Mouse (Mus musculus): ENCODE measurements around the gene Hcrtr1.

Hcrtr1 gene

GRCm38 (mm10) chr4:130168280-130169183, 29.4 kb upstream of the Hcrtr1 start:
- in situ Hi-C loops (cut with MseI, MboI) = no loop called here

DNA sequence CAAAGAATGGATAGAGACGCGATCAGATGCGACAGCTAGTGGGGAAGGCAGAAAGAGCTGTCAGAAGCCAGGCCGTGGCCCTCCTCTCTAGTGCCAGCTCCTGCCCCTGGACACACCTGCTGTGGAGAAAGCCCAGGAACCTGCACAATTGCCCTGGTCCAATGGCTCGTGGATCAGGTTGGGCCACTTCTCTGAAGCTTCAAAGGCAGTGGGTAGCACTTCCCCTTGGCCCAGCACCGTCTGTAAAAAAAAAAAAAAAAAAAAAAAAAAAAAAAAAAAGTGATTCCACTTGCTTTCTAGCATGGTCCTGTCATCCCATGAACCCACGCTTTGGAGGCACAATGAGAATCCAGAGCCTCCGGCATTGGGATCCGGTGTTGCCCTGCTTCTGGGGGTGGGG, 28.7 kb upstream of the Hcrtr1 start:
- in situ Hi-C loops (cut with MseI, MboI) = no loop called here

DNA sequence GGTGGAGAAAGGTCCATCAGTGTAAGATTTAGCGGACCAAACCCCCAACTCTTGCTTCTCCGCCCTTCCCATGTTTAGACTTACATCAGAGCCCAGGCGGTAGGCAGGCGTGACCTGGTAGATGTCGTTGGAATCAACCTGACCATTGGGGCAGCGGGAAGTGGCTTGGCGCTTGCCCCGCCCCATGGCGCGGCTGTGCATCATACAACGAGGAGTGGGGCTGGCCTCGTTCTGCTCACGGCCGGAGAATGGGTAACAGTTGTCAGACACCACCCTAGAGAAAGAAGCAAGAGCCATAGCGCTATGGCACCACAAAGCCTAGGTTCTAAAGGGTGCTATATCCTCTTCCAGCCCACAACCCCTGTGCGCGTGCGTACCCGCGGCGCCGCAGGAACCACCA, 28.2 kb upstream of the Hcrtr1 start:
- in situ Hi-C loops (cut with MseI, MboI) = no loop called here

- in situ Hi-C loops (cut with MseI, MboI) = no loop called here
These were observed 27.4 kb upstream of the Hcrtr1 start for GRCm38 (mm10) chr4:130166592-130166991.

DNA sequence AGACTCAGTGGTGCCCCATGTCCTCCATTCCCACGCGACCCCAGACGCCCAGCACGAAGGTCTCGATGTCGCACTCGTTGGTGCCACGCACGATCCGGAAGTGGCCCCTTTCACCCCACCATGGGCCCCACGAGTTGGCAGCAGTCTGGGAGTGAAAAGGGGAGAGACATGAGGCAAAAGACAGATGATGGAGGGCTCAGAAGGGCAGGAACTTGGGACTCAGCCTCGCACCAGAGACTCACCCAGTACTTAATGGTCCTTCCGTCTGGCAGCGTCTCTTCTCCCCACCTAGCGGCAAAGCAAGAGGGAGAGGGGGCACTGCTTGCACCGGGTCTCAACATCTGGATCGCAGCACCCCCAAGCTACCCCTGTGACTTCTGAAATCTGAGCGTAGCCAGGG, 26.9 kb upstream of the Hcrtr1 start:
- in situ Hi-C loops (cut with MseI, MboI) = no loop called here

GRCm38 (mm10) chr4:130164121-130164520, 25.0 kb upstream of the Hcrtr1 start:
- in situ Hi-C loops (cut with MseI, MboI) = no loop called here

DNA sequence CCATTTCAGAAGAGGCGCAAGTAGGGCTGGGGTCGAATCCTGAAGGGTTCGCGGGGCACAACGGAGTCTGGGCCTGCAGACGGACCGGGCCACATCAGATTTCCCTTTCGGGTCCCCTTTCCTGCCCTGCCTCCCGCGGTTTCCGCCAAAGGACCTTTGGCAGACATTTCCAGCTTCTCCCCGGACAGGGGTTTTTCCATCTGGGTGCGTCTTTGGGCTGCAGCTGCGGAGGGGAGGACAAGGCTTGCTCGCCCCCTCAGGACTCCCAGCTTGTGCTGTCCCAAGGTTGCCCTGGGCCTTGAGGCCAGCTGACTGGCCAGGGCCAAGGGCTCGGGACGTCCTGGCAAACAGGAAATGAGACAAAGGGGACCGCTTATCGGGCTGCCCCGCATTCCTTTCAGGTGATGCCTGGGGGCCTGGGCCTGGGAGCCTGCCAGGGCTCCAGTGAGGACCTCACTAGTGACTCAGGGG, 24.3 kb upstream of the Hcrtr1 start:
- in situ Hi-C loops (cut with MseI, MboI) = no loop called here

- in situ Hi-C loops (cut with MseI, MboI) = no loop called here
These were observed 22.2 kb upstream of the Hcrtr1 start for GRCm38 (mm10) chr4:130161349-130161748.

DNA sequence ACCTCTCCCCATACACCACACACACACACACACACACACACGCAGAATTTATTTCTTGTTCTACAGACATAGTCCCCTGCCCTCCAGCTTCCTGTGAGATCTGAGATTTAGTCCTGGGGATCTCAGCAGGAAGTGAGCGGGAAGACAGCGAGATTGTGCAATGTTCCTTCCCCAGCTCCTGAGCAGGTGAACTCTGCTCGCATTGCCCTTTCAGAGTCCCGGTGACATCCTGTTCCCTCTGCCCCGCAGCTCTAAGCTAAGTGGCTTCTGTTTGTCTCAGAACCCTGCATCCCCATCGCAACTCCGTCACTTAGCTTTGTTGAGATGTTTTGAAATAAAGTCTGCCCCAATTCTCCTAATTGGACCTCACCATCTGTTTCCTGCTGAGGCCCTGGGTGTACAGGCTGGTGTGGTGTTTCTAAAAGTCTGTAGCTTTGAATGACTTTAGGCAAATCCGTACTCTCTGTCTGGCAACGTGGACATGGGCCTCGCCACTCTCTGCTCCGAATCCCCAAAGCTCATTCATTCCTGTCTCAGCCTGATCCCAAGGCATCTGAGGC, 17.7 kb upstream of the Hcrtr1 start:
- in situ Hi-C loops (cut with MseI, MboI) = no loop called here

DNA sequence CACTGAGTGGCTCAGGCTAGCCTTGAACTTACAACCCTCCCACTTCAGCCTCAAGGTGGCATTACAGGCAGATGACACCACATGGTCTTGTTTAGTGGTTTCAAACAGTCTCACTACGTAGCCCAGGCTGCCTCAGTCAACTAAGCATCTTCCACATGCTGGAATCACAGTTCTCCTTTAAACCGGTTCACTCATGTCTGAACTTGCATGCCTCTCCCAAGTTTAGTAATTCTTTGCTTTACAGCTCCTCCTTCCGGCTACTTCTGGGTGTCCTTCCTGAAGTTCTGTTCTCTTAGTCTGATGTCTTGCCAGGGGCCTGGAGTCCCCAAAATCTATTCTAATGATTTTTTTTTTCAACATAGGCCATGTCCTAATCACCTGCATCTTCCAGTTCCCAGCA, 15.1 kb upstream of the Hcrtr1 start:
- in situ Hi-C loops (cut with MseI, MboI) = no loop called here

DNA sequence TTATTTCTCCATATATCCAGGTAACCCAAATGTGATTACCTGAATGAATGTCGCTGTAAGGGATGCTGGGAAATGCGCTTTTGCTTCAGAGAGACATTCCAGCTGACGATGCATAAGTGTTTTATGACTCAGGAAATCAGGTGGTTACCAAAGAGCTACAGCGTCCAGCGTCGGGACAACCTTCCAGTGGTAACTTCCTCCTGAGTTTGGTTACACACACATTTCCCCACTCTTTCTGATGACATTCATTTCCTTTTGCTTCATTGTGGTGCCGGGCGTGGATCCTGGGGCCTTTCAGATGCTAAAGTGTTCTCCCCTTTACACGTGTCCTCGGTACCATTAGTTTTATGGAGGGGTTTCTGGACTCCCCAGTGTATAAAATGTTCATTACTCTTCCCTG, 9.2 kb upstream of the Hcrtr1 start:
- in situ Hi-C loops (cut with MseI, MboI) = no loop called here

GRCm38 (mm10) chr4:130141786-130142185, 2.6 kb upstream of the Hcrtr1 start:
- in situ Hi-C loops (cut with MseI, MboI) = no loop called here

DNA sequence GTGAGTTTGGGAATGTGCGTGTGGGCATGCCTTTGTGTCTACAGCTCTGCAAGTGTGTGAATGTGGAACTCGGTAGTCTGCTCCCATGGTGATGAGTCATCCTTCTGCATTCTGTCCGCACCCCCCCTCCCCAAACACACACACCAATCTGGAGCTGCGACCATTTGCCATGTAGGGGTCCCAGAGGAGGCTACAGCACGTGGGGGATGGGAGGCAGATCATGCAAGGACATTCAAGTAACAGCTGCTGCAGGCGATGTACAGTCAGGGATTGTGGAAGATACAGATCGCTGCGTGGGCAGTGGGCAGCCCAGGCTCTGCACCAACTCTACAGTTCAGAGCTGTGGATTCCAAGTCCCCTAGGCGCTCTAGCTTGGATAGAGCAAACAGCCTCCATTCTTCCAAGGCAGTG, 1.8 kb upstream of the Hcrtr1 start:
- in situ Hi-C loops (cut with MseI, MboI) = no loop called here

GRCm38 (mm10) chr4:130138441-130139213, 532 bp downstream of the Hcrtr1 start:
- in situ Hi-C loops (cut with MseI, MboI) = loop anchor here in 1 of 2 experiments (5.0 kb wide), 1 partner anchor 49 kb away; no protein-coding TSS in a partner anchor

- in situ Hi-C loops (cut with MseI, MboI) = no loop called here
These were observed 5.8 kb downstream of the Hcrtr1 start for GRCm38 (mm10) chr4:130133399-130133798.

DNA sequence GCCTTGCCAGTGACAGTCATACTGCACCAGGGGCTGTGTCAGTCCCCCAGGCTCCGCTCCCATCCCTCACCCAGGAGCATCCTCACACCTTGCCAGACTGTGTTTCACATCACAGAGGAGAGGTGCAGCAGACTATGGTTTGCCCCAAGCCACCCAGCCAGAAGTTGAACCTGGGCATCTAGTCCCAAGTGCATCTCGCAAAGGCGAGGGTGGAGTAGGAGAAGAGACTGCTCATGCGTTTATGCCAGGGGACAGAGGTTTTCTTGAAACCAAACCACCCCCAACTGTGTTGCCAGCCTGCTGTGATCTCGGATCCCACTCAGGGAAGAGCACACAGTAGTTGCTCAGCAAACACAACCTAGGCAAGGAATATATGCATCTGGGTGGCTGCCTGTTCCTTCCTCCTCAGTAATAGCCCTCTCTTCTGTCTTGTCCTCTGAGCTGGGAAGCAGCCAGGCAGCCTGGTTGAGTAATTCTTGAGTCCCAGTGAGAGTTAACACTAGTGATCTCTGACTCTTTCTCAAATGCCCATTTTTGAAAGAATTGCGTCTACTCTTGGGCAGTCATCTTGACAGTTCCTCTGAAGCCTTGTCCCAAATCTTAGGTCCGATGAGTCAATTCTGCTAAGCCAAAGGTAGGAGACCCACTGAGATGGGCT, 7.6 kb downstream of the Hcrtr1 start:
- in situ Hi-C loops (cut with MseI, MboI) = no loop called here

DNA sequence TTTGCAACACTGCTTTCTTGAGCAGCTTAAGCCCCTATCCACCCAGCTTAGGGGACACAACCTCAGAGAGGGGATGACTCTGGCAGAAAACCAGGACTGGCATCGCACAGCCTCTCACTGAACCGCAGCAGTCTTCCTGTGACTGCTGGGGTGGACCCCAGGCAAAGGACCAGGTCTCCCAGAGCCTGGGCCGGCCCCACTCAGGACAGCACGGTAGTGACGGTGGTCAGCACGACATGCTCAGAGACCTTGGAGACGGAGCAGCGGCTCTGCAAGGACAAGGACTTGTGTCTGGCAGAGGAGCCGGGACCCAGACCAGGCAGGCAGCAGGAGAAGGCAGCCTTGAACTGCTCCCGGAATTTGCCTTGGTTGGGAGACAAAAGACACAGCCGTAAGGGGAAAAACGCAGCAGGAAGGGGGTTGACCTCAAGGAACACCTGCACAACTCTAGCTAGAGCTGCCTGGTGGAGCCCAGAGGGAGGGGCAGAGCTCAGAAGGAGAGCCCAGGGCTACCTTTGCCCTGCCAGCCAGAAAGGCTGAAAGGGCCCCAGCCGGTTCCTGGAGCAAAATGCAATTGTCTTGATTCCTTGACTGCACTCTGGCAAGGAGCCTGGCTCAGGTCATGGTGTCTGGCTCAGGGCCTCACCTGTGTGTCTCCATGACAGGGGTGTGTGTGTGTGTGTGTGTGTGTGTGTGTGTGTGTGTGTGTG, 8.4 kb downstream of the Hcrtr1 start:
- in situ Hi-C loops (cut with MseI, MboI) = no loop called here

GRCm38 (mm10) chr4:130130082-130130481, 9.1 kb downstream of the Hcrtr1 start:
- in situ Hi-C loops (cut with MseI, MboI) = no loop called here

GRCm38 (mm10) chr4:130128907-130129306, 10.3 kb downstream of the Hcrtr1 start:
- in situ Hi-C loops (cut with MseI, MboI) = no loop called here

GRCm38 (mm10) chr4:130125935-130126334, 13.2 kb downstream of the Hcrtr1 start:
- in situ Hi-C loops (cut with MseI, MboI) = no loop called here

GRCm38 (mm10) chr4:130125164-130125563, 14.0 kb downstream of the Hcrtr1 start:
- in situ Hi-C loops (cut with MseI, MboI) = no loop called here

Measured in mouse trophoblast stem cell (cell line).